Mouse (Mus musculus) myocyte (in vitro differentiated cells): ENCODE data around the gene Olfr202. TPM values are rescaled to one million over a fixed set of nuclear protein-coding genes. Genes with fewer than 3 reads are reported as not detected.
"Not testable (repeated sequence)": the region's sequence is repeated elsewhere in the genome, so short reads cannot be mapped to it uniquely, and the experiment has no call there.

Experiments
- H3K27me3 ChIP-seq: one replicate; pipeline ENCODE4 v1.6.1; 2011; ENCODE audit not compliant: control insufficient read depth, insufficient read depth, insufficient read length
- H3K36me3 ChIP-seq: one replicate; pipeline ENCODE4 v1.6.1; 2011; ENCODE audit not compliant: control insufficient read depth, insufficient read depth
- H3K4me2 ChIP-seq: one replicate; pipeline ENCODE4 v1.6.1; 2011; ENCODE audit warnings: low read depth, control low read depth
- H3K4me3 ChIP-seq: one replicate; pipeline ENCODE4 v1.5.1; 2011; ENCODE audit warnings: mild to moderate bottlenecking, control low read depth, moderate library complexity
- H3K79me2 ChIP-seq: one replicate; pipeline ENCODE4 v1.6.1; 2011; ENCODE audit not compliant: control insufficient read depth, insufficient read depth
- H3ac ChIP-seq: one replicate; pipeline ENCODE4 v1.6.1; 2011; ENCODE audit not compliant: control insufficient read depth, insufficient read length
- CEBPB ChIP-seq: IDR thresholded peaks from 2 replicates; pipeline ENCODE4 v1.6.1; 2011; ENCODE audit warnings: mild to moderate bottlenecking, moderate library complexity; ENCODE audit not compliant: poor library complexity, insufficient read depth, severe bottlenecking
- MAX ChIP-seq: IDR thresholded peaks from one replicate; pipeline ENCODE4 v1.6.1; 2011; ENCODE audit warnings: low read depth, mild to moderate bottlenecking, control low read depth
- MYOD1 ChIP-seq, 3 experiments: IDR thresholded peaks; one replicate each; pipeline ENCODE4 v1.6.1; 2011; ENCODE audit warnings: control low read depth in 2 of 3, low read depth in 2 of 3, mild to moderate bottlenecking in 2 of 3, moderate library complexity in 1 of 3; ENCODE audit not compliant: insufficient read length in 2 of 3, control insufficient read depth in 1 of 3
- POLR2A ChIP-seq: IDR thresholded peaks from one replicate; pipeline ENCODE4 v1.6.1; 2011; ENCODE audit warnings: low read depth, mild to moderate bottlenecking, control low read depth, moderate library complexity; ENCODE audit not compliant: insufficient read length
- REST ChIP-seq: IDR thresholded peaks from one replicate; pipeline ENCODE4 v1.6.1; 2011; ENCODE audit warnings: mild to moderate bottlenecking, control low read depth, moderate library complexity; ENCODE audit not compliant: insufficient read depth, insufficient read length
- TCF12 ChIP-seq: IDR thresholded peaks from one replicate; pipeline ENCODE4 v1.6.1; 2011; ENCODE audit warnings: mild to moderate bottlenecking, control low read depth; ENCODE audit not compliant: poor library complexity, insufficient read depth, severe bottlenecking
- USF1 ChIP-seq: IDR thresholded peaks from one replicate; pipeline ENCODE4 v1.6.1; 2011; ENCODE audit warnings: low read depth, mild to moderate bottlenecking, control low read depth, moderate library complexity
- polyA plus RNA-seq: library from polyadenylated mRNA; unstranded; fragments of >200 nt; fragmentation: generic; extraction: Trizol; gene quantifications from one replicate; pipeline ENCODE4 v1.2.1, GENCODE M21; 2012; ENCODE audit warnings: missing spikeins

The Olfr202 gene
- polyA plus RNA-seq, 1 experiment, result not detected

- H3K79me2 ChIP-seq, result no peaks in the 10 kb centered on the region
- H3K4me2 ChIP-seq, result no peak overlapping the region
- no peak overlapping the region for H3ac ChIP-seq
- H3K36me3 ChIP-seq, result no peaks in the 10 kb centered on the region
- TF ChIP-seq TCF12 (no peak), USF1 (no peak)
- no peaks in the 10 kb centered on the region for H3K27me3 ChIP-seq
- H3K4me3 ChIP-seq, result no peak overlapping the region
Observed at GRCm38 (mm10) chr16:59283476-59283875, 3.1 kb downstream of the Olfr202 start.

DNA sequence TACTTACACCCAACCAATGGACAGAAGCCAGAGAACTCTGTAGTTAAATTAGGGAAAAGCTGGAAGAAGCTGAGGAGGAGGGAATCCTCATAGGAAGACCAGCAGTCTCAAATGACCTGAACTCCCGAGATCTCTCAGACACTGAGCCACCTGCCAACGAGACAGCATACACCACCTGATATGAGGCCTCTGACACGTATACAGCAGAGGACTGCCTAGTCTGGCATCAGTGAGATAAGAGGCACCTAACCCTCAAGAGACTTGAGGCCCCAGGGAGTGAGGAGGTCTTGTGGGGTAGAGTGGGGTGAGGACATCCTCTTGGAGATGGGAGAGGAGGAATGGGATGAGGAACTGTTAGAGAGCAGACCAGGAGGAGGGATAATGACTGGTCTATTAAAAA is 6.1 kb downstream of the Olfr202 start:
- Histone ChIP-seq H3K36me3 (no peaks in the 10 kb centered on the region), H3ac (no peak overlapping the region), H3K27me3 (no peaks in the 10 kb centered on the region), H3K79me2 (no peaks in the 10 kb centered on the region), H3K4me2 (no peak overlapping the region), H3K4me3 (no peak overlapping the region)
- TF ChIP-seq REST (no peak), MAX (no peak), USF1 (no peak), TCF12 (no peak), CEBPB (no peak)

GRCm38 (mm10) chr16:59272532-59272931 is 14.1 kb downstream of the Olfr202 start, which contains the start of gene Olfr201:
TSS of gene Olfr201 (minus strand) at chr16:59272632.
- not testable (repeated sequence) for H3K4me3 ChIP-seq, H3K4me2 ChIP-seq, H3K79me2 ChIP-seq, H3ac ChIP-seq, H3K36me3 ChIP-seq, H3K27me3 ChIP-seq

DNA sequence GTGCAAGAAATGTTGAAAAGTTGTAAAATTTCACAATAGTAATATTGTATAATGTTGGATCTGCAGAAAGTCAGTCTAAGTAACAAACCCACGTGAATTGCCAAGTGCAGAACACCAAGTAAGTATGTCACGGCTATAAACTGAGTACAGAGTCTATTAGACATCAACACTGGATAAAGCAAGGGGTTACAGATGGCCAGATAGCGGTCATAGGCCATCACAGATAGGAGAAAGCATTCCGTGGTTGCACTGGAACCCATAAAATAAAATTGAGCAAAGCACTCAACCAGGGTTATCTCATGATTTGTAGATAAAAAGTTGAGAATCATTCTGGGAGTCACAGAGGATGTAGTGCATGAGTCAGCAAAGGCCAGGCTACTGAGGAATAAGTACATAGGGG is 17.5 kb downstream of the Olfr202 start:
- H3K4me3 ChIP-seq, H3K4me2 ChIP-seq, H3K27me3 ChIP-seq, H3ac ChIP-seq, H3K79me2 ChIP-seq, H3K36me3 ChIP-seq: not testable (repeated sequence)

- Histone ChIP-seq H3K4me3 (no peak overlapping the region), H3K36me3 (no peaks in the 10 kb centered on the region), H3K27me3 (no peaks in the 10 kb centered on the region), H3K79me2 (no peaks in the 10 kb centered on the region), H3ac (no peak overlapping the region), H3K4me2 (no peak overlapping the region)
- TF ChIP-seq POLR2A (no peak), REST (peak; percentile 83), MYOD1 (IDR thresholded peaks at IDR 0.05; ENCODE audit: control insufficient read depth in 1 of 3, insufficient read length in 2 of 3, low read depth in 2 of 3) (no peak), TCF12 (no peak)
Observed at GRCm38 (mm10) chr16:59249684-59250083, 36.9 kb downstream of the Olfr202 start.

Other genes with a start within 250 kb of the Olfr202 start
- gene Olfr187, start 247.0 kb downstream of the Olfr202 start, polyA plus RNA-seq, result not detected
- gene Olfr190, start 208.8 kb downstream of the Olfr202 start, polyA plus RNA-seq, result not detected
- not detected for gene Olfr191, start 197.0 kb downstream of the Olfr202 start, polyA plus RNA-seq
- not detected for gene Olfr193, start 174.9 kb downstream of the Olfr202 start, polyA plus RNA-seq
- not detected for gene Olfr194, start 165.7 kb downstream of the Olfr202 start, polyA plus RNA-seq
- gene Olfr195, start 139.7 kb downstream of the Olfr202 start, polyA plus RNA-seq, result not detected
- gene Olfr196, start 116.3 kb downstream of the Olfr202 start, polyA plus RNA-seq, result not detected
- not detected for gene Olfr198, start 83.3 kb downstream of the Olfr202 start, polyA plus RNA-seq
- not detected for gene Olfr199, start 67.0 kb downstream of the Olfr202 start, polyA plus RNA-seq
- gene Olfr201, start 14.2 kb downstream of the Olfr202 start, polyA plus RNA-seq, result not detected
- not detected for gene Olfr203, start 12.1 kb upstream of the Olfr202 start, polyA plus RNA-seq
- gene Olfr204, start 31.5 kb upstream of the Olfr202 start, polyA plus RNA-seq, result not detected
- gene Olfr205, start 44.3 kb upstream of the Olfr202 start, polyA plus RNA-seq, result not detected
- not detected for gene Olfr206, start 62.5 kb upstream of the Olfr202 start, polyA plus RNA-seq
- not detected for gene Olfr209, start 77.2 kb upstream of the Olfr202 start, polyA plus RNA-seq
- not detected for gene Gabrr3, start 120.5 kb upstream of the Olfr202 start, polyA plus RNA-seq
- 20.8 TPM for gene Riox2, start 185.0 kb upstream of the Olfr202 start, polyA plus RNA-seq